Mouse (Mus musculus): ENCODE measurements around the gene Slc26a8.
"Not testable (repeated sequence)": the region's sequence is repeated elsewhere in the genome, so short reads cannot be mapped to it uniquely, and the experiment has no call there.

The Slc26a8 gene

DNA sequence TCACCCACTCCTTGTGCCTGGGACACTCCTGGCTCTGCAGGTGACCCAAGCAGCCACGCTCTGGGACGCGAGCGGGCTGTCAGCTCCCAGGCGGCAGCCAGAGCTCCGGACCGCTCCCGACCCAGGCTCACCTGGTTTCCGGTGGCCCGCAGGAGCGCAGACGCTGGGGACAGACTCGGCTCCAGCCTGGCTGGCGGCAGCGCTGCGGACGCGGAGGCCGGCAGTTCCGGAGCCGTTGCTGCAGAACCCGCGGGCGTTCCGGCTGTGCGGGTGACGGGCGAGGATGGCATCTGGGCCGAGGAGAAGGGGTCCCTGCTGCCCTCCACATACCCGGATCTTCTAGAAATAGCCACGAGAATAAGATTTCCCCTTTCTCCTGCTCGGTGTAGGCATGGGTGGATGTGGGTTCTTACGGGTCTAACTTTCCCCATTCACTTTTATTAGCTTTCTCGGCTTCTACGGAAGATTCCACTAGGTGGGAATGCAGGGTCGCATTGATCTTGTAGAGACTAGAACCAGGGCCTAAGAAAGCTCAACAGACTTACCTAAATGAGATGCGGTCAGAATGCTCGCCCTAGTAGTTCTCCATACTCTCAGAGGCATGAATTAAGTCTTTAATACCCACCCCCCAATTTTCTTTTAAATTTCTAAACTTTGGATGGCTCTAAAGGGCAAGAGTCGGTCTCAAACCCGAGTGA is at the start of gene Slc26a8:
Slc26a8 (minus strand) TSS at position 648 of the 698 bp plus-strand sequence.
- in situ Hi-C loops (cut with MseI, MboI), result no loop called here

DNA sequence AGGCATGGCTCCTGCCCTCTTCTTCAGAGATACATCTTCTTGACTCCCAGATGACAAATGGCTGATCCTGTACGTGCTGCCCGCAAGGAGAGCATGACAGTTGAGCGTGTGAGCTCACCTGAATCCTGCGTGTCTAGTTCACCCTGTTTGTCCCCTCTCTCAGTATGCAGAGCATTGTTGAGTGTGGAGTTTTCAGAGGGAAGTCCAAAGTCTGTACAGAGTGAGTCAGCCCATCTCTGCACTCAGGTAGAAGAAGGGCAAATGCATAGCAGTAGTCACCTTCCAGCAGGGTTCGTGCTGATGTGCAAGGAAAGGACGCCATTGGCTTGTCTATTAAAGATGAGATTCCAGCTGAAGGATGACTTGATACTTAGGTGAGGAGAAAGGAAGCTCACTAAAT is 49.2 kb upstream of the Slc26a8 start:
- in situ Hi-C loops (cut with MseI, MboI), result no loop called here

DNA sequence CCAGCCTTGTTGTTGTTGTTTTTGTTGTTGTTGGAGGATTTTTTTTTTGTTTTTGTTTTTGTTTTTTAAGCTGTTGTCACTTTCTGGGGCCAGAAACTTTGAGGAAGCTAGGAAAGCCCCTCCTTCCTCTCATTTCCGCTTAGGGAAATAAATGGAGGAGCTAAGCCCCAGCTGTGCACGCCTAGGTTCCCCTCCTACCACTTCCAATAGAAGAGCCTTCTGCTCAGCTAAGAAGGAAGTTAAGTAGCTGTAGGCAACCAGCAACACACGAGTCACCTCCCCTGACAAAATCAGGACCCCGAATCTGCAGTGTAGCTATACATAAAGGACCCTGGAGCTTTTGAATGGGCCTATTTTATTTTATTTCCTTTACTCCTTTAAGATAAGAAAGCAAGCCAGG is 47.9 kb upstream of the Slc26a8 start:
- in situ Hi-C loops (cut with MseI, MboI), result no loop called here

DNA sequence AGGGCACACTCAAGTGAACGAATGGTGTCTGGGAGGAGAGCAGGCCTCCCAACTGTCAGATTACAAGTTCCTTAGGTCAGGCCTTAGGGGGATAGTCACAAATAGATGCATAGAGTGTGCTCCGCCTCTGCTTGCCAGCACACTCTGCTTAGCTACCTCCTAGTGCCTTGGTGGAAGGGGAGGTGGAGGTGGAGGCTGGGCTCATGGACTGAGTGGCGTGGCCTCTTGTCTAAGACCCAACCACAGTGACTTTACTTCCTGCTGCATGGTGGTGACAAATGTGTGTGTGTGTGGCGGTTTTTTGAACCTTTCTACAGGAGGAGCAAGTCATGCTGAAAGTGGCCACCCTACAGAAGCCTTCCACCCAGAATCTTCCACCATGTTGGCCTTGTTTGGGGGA is 46.5 kb upstream of the Slc26a8 start:
- in situ Hi-C loops (cut with MseI, MboI), result no loop called here

DNA sequence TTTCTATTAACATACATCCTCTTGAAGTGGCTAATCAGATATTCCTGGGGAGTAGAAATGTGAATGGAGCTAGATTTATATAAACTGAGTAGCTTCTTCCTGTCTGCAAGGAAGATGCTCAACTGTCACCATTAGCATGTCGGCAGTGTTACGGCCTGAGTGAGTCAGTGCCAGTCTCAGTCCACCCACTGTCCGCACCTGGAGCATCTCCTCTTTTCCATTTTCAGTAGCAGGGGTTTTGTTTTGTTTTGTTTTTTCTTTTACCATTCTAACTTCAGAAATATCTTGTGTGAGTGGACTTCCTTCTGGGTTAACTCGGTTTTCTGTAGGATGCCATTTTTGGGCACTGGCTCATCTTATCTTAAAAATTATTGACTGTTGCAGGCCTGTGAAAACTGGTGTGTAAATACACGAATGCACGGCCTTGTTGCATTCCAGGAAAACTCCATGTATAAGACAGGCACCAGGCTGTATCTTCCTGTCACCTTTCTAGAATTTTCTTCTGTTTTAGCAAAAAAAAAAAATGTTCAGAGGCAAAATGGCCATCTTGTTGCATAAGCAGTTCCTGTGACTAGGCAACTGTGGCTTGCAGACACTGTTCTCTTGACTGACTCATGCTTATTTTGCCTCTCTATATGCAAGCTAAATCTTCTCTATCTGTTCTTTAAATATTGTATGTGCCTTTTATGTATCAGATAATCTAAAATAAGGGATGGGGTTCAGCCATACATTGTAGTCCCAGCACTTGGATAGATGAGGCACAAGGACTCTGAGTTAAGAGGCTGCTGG is 45.5 kb upstream of the Slc26a8 start:
- in situ Hi-C loops (cut with MseI, MboI), result no loop called here

DNA sequence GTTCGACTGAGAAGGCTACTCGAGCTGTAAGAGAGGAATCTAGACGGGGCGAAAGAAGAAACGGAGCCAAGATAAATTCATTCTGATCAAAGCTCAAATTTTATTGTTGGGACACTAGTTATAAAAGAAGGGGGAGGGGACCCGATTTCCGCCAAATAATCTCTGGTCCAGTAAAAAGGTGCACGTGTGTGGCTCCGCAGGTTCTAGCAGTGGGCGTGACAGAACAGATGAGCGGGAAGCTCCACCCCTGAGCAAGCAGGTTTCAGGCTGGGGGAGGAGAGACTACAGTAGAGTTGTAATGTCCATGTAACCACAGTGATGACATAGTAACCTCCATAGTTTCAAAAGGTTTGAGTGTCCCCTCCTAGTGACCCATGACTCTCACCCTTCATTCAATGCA is 37.5 kb upstream of the Slc26a8 start:
- in situ Hi-C loops (cut with MseI, MboI), result not testable (repeated sequence)

DNA sequence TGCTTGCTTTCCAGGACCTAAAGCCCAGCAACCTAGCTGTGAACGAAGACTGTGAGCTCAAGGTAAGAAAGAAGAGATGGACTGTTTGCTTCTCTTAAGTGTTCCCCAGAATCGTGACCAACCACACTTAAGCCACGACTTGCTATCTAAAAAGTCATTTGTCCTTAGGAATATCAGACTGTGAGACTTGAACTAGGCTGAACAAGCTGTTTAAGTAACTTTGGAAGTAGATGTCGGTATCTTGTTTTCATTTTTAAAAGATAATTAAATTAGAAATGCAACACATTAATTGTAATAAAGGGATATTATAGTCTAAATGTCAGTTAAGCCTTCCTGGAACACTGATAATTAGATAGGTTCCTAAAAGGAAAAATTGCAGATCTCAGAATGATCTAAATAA is 35.8 kb upstream of the Slc26a8 start, which contains the start of gene AC170998.1:
AC170998.1 (plus strand) TSS at position 301 of the 400 bp plus-strand sequence.
- in situ Hi-C loops (cut with MseI, MboI), result no loop called here

DNA sequence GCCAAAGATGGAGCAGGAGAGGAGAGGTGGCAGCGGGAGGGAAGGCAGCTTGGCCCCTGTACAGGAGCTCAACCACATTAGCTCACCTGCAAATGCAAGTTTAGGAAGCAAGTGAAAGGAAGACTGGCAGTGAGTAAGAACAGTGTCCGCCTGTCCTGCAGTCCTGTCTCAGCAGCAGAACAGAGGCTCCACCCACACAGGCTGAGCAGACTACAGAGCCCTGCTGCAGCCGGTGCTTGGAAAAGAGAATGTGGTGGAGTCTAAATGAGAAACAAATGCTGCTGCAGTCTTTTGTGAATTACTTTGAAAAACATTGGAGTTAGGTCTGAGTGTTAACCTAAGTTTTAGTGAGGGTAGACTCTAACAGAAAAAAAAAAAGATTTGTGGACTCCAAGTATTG is 27.5 kb upstream of the Slc26a8 start:
- in situ Hi-C loops (cut with MseI, MboI), result no loop called here

DNA sequence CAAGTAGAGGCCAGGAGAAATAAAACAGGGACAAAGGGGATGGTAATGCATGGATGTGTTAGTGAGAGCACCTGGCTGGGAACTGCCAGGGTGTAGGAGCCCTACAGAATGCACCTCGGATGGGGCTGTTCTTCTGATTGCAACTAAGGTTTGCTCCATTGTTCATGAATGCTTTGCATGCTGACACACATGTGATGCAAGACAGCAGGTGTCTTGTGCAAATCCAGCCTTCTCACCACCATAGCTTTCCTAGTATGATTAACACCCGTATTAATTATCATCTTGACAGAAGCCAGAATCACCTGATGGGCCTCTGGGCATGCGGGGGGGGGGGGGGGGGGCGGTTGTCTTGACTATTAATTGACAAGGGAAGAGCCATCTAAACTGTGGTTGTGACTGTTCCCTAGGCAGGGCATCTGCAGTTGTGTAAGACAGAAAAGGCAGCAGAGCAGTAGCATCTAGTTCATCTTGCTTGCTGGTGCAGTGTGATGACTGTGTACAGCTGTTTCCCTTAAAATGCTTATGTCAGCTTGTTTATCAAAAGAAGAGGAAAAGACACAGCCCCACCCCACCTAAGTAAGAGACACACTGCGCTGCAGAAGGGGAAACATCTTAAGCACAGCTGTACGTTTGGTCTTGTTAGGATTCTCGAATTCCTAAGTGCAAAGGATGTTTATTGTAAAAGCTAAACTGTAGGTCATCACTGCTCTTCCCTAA is 26.0 kb upstream of the Slc26a8 start:
- in situ Hi-C loops (cut with MseI, MboI), result no loop called here

DNA sequence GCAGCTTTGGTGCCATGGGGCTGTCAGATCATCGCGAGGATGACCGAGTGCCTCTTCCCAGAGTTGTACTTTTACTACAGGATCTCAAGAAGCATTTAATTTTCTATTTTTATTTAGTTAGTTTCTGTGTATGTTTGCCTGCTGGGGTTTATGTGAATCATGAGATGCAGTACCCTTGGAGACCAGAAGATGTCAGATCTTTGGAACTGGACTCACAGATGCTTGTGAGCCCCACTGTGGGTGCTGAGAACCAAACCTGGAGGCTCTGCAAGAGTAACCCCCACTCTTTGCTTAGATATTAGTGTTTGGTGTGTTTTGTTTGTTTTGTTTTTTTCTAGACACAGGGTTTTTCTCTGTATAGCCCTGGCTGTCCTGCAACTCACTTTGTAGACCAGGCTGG is 24.0 kb upstream of the Slc26a8 start:
- in situ Hi-C loops (cut with MseI, MboI), result no loop called here

DNA sequence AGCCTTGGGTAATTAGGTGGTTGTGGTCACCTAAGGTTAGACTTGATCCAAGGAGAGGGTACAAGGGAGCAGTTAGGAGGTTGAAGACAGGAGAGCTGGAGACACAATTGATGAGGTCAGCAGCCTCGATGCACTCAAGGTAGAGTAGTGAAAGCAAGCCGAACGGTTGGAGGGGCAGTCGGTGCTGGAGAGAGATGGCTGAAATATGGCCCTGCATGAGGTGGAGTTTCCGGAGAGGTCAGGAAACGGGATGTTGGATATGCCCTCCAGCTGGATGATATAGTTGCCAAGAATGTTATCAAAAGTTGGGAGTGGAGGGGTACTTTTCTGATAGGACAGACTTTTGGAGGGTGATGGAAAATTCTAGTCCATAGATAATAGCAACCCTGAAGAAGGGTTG is 22.3 kb upstream of the Slc26a8 start:
- in situ Hi-C loops (cut with MseI, MboI), result no loop called here

DNA sequence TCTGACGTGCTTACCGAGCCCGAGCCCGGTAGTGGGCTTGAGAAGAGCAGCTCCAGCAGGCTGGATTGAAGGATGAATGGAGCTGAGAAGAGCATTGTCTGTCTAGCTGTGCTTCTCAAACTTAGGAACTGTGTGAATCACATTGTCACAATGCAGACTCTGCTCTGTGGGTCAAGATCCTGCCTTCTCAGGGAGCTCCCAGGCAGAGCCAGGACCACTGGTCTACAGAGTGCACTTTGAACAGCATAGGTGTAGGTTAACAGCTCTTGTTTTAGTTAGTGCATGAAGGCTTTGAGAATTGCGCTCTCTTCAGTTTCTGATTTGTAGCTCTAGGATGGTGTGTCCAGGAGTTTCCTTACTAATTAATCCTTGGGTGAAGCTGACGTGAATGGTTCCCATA is 21.2 kb upstream of the Slc26a8 start:
- in situ Hi-C loops (cut with MseI, MboI), result no loop called here

DNA sequence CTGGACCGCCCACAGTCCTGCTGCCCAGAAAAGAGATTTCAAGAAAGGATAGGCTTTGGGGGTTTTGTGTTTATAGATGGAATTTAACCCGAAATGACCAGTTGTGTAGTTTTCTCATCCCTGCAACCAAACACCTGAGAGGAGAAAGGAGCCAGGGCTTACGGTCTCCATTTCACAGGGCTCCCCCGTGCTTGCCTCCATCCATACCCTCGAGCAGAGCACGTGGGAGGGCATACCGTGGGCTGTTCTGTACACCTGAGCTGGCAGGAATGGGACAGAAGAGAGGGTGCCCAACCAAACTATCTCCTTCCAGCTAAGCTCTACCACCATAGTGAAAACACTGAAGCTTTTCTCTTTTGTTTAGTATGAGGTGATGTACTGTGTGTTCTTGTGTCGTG is 20.3 kb upstream of the Slc26a8 start:
- in situ Hi-C loops (cut with MseI, MboI), result no loop called here

DNA sequence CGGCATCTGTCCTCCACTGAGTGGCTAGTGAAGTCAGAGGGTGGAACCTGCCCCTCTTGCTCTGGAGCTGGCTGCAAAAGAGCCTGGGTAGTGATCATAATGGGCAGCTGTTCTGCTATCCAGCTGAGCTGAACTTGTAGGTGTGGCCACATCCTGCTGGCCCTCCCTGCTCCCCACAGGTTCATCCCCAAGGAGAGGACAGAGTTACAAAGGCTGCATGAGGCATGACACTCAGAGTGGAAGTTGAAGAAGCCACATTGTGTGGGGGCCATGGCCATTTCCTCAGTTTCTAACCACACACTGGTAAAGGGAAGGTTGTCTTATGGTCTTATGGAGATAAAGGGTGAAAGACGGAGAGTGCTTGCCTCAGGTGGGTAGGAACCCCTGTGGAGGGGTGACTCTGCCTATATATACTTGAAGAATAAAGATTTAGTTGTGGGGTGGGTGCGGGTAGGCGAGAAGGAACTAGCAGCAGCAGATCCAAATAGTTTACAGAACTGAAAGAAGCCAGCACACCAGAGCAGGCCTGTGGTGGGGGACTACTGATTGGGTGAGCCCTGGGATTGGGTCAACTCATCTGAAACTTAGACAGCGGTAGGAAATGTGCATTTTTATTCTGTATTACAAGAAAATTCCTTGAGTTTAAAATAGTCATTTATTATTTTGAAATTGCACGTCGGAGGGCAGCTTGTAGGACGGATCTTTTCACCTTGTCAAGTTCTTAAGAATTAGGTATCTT is 19.7 kb upstream of the Slc26a8 start:
- in situ Hi-C loops (cut with MseI, MboI), result no loop called here

DNA sequence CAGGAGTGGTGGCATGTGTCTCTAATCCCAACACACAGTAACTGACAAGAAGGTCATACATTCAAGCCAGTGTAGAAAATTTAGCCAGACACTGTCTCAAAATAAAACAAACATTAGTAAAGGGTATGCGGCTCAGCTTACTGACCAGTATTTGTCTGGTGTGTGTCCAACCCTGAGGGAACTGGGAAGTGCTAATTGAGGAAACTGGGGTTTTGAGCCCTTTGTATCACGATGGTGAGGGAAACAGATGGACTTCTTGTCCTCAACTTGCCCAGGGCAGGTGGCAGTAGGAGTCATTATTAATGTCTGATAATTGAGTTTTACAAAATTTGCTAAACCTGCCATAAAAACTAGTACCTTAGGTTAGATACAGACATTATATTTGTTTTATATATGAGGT is 19.0 kb upstream of the Slc26a8 start:
- in situ Hi-C loops (cut with MseI, MboI), result no loop called here

DNA sequence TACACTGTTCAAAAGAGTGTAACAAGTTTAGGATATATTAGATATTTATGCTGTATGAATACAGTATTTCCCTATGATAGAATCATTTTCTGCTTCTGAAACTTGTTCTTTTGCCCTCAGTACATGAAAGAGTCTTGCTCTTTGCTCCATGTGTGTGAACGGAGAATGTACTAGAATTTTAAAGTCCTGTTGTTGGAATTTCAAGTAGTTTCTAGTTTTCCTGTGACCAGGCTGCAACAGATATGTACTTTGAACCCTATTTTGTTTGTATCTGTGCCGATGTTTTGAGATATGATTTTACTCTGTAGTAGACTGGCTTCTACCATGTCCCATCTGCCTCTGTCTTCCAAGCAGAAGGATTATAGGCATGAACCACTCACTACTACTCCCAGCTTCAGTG is 17.8 kb upstream of the Slc26a8 start:
- in situ Hi-C loops (cut with MseI, MboI), result no loop called here

DNA sequence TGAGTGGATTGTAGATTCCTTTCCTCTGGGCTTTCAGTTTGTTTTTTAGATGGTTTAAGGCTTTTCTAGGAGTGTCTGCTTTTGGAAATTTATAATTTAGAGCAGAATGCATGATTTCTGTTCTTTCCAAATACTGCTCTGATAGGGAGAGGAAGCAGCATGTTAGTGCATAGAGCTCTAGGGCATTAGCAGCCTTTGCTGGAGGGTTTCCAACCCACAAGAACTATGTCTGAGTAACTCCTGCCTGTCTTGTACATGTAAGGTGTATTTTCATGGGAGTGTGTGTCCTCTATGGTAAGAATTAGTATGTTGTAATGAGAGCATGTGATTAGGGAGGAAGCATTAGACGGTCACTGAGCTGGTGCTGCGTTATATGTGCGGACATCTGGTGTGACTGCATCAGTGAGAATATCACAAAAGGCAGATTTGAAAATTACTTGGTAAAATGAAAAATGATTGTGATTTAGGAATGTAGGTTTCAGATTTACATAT is 17.1 kb upstream of the Slc26a8 start:
- in situ Hi-C loops (cut with MseI, MboI), result no loop called here

DNA sequence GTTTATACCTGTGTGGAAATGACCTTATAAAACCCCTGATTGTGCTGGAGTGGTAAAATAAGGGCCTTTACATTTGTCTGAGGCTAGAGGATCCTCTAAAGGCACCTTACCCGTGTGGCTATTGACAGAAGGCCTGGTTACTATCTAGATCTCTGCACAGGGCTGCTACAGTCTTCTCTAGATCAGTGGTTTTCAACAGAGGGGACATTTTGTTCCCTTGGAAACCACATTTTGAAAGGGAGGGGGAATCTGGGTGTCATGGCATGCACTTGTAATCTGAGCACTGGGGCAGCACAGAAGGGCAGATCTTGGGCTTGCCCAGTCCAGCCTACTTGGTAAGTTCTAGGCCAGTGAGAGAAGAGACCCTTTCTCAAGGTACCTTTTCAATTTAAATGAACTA is 16.7 kb upstream of the Slc26a8 start:
- in situ Hi-C loops (cut with MseI, MboI), result no loop called here

DNA sequence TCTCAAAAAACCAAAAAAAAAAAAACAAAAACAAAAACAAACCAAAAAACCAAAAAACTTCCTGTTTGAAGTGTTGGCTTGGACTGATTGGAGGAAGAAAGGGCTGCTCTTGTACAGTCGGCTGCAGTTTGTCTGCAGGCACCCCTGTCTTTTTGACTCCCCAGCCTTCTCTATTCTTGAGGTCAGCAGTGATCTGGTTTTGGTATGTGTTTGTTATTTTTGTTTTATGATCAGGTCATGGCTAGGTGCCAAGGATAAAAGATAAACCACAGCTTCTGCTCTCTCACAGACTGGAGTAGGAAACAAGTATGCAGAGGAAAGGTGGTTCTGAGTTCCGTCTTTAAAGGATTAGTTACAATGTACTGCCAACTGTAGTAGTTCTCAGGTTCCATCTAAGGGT is 12.6 kb upstream of the Slc26a8 start:
- in situ Hi-C loops (cut with MseI, MboI), result no loop called here

DNA sequence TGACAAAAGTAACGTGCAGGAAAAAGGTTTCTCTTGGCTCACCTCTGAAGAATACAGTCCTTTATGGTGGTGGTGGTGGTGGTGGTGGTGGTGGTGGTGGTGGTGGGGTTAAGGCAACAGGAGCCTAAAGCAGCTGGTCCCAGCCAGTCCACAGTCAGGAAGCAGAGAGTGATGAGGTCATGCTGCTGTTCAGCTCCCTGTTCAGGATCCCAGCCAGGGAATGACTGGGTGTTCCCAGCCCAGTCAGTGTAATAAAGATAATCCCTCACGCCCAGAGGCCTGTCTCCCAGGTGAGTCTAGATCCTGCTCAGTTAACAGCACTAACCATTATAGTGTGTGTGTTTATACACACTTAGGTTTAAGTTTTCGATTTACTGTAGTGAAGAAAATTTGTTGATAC is 11.7 kb upstream of the Slc26a8 start:
- in situ Hi-C loops (cut with MseI, MboI), result no loop called here

DNA sequence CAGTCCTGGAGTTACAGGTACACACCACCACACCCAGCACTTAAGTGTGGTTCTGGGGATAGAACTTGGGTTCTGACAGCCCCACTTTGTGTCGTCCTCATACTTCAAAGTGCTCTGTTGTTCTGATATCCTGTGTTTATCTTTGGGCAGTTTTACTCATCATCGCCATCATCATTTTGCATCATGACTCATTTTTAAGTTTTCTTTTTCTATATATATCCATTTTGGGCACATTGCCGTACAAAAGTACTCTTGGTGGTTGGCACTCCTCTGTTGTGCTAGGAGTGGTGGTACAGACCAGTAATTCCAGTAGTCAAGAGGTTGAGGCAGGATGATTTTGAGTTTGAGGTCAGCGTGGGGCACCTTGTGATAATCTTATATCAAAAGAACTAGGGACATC is 11.1 kb upstream of the Slc26a8 start:
- in situ Hi-C loops (cut with MseI, MboI), result no loop called here

DNA sequence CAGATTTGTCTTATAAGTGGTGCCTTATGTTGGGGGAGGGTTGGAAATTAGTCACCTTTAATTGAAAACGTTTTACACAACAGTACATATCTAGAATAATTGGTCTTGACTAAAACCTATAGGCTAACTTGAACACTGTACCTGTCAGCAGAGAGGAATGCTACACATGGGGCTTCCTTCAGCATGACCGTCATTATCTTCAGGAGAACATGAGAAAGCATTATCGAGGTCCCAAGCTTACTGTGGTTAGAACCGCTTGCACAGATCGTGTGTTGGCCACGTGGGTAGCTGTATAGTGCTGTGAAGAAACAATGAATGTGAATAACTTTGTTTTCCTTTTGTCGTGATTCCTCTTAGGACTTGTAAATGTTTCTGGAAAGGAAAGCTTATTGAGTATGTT is 9.8 kb upstream of the Slc26a8 start:
- in situ Hi-C loops (cut with MseI, MboI), result no loop called here
